Mouse (Mus musculus): ENCODE measurements at regions not wholly inside any gene's neighbourhood (a gene's known extent, or its start where the extent isn't known, plus 50 kb on each side); places are given as distances from the start of the nearest gene placed in this dataset.

DNA sequence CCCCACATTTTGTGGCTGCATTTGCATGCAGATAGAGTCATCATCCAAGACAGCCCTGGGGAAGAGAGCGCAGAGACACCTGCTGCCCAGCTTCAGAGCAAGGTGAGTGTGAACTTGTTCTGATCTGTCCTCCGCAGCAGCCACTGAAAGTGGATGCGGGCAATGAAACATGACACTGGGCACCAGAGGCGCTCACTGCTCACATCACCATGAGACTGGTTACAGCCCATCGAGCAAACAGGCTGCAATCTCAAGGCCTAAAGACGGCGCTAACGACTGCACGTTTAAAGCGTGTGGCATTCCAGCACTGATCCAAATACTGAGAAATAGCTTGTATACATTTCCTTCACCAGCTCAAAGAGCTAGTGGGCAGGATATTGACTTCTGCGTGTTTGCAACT is 65.8 kb downstream of the Barhl2 start:
- DNase-seq = no peak

DNA sequence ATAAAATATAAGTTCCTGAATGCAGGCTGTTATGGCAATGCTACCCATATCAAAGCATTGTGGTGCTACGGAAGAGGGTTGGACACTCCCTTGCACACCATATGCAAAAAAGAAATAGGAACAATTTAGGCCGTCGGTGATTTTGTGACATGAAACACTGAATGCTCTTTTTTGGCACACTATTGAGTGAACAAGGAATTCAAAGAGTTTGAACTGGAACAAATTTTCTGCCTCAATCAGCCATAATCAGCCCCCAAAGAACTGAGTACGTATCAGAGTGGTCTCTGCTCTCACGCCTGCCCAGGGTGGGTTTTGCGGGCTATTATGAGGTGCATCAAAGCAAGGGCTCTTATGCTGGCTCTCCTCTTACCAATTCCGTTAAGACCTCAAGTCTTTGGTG is 71.3 kb downstream of the Barhl2 start:
- DNase-seq = no peak

DNA sequence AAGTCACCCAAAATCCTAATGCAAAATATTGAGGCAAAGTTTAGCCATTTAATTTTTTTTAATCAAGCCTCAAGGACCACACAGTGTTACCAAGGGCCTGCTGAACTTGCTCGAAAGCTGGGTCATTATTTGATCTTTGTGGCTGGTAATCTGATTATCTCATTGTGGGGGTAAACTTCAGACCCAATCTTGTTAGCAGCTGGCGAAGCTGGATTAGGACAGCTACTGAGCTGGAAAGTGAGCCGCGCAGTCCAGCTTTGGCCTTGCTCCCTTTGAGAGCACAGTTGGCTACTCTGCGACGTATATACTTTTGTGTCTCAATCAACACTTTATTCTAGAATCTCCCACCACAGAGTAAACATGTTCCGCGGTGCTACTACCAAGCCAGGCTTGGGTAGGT is 72.1 kb downstream of the Barhl2 start:
- DNase-seq = no peak

DNA sequence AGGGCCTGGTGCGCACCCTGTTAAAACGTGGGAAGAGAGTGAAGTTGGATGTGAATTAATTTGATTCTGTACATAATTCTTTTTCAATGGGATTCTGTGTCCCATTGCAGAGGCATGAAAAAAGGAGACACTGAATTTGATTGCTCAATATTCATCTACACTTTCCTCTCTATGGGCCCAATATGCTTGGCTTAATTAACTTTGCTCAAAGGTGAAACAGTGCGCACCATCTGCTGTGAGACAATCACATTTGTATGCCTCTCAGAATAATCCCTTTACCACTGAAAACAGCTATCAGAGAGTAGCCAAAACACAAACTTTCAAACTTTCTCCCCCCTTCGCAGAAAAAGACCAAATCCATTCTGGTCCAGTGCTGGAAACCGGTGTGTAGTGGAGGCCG is 72.7 kb downstream of the Barhl2 start:
- no peak for DNase-seq

DNA sequence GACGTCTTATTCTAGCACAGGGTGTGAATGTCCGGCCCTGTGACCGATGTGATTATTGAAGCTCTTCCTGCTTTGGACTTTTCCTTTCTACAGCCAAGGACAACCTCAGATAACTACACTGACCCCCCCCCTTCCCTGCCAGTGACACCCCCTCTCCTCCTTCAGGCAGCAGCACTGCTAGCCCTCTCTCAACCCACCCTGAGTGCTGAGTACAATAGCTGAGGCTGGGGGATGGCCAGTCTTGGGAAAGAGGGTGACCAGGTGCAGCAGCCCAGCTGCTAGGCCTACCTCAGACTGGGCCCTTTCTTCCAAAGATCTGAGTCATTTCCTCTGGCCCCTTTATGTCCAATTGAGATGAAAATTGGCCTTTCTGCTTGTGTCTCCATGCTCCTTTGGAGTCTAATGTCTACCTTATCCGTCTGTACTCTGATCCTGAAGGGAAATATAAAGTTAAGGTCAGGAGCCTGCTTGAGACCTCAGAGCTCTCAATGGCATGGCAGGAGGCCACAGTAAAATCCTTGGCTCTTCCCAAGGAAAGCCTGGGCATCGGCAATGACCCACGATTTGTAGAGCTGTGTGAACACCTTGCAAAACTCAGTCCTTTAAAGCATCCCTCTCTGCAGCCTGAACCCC is 73.7 kb downstream of the Barhl2 start:
- no peak for DNase-seq

DNA sequence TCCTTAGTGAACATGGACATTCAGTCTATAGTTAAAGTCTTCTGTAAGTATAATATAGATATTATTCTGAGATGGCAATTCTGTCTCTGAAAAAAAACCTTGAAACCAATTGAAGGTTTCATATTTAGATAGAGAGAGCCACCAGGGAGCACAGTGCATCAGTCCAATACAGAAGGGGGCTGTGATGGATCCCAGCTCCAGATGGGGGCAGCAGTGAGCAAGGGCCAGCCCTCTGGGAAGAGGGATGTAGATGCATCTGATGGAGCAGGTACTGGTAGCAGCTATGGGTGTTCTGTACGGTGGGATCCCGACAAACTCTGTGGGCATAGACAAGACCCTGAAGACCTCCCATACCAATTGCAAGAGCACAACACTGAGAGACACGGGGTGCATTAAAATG is 76.0 kb downstream of the Barhl2 start:
- DNase-seq = no peak

DNA sequence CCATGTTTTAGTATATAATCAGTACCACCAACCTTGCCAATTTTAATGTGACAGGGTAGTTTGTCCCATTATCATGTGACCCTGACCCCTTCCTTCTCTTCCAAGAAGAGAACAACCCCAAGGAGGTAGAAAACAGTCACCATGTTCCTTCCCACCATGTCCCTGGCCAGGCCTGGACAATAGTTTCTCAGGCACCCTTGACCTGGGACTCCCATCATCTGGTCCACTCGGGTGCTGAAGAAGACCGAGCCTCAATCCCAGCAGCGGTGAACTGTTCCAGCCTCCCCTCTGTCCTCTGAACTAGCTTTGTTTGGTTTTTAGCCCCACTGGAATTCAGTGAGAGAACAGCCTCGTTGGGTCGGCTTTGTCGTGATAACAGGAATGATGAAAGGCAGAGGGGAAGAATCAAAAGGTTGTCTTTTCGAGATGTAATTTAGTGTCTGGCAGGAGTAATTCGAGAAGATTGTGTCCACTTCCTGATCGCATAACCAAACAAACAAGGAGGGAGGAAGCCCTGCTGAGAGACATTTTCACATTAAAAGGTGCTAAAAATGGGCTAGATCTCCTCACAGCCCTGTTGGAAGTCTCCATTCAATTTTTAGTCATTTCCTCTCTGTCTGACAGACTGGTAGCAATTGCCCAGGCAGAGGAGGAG is 77.2 kb downstream of the Barhl2 start:
- no peak for DNase-seq

DNA sequence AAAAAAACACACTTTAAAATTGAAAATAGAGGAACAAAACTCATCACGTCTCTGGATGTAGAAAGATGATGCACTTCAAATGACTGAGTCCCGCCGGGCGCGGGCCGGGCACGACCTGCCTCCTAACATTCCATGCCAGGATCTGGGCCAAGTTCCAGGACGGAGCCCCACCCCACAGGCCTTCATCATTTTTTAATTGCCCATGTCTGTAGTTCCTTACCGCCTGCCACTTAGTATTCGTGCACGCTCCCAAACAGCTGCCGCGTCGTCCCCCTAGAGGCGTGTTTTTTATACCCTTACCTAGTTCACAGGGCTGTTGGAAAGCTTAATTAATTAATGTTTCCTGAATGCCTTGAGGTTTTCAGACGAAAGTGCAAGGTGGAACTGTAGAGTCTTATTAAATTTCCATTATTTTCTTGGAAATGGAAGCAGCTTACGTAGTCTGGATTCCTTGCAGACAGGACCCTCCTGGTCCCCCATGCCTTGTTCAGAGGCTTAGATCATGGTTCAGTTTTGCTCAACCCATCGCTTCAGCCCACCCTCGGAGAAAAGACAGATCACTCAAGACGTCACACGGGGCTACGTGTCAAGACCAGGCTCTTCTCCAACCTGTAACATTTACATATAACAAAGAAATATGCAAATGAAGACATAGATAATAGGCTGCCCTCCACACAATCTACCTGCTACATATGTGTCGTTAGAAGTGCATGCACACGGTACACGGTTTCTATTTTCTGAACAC is 81.0 kb downstream of the Barhl2 start:
- DNase-seq = no peak

DNA sequence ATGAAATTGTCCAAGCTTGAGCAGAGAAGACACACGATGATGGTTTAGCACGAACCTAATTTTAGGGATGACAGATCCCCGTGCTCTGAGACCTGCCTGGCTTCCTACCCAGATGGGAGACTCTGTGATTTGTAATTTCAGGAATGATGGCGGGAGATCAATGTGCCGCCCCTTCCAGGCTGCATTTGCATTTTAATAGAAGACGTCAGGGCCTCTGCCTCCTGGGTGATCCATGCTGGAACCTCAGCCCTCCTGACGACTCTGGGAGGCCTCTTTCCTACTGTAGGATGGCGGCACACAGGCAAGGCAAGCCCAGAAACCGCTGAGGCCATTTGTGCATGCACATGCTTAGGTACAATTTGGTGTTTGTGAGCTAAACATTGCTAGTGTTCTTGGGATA is 90.1 kb downstream of the Barhl2 start:
- DNase-seq = no peak

DNA sequence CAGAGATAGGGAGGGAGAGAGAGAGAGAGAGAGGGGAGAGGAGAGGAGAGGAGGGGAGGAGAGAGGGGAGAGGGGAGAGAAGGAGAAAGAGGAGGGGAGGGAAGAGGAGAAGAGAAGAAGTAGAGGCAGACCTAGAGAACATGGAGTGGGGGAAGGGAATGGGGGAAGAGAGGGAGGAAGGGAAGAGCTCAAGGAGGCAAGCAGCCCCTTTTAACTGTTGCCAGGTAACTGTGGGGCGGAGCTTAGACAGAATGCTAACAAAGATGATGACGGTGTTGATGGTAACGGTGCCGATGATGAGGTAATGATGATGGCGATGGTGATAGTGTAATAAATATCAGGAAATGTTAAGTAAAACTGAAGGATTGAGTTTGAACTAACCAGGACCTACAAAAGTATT is 90.7 kb downstream of the Barhl2 start:
- DNase-seq = no peak

DNA sequence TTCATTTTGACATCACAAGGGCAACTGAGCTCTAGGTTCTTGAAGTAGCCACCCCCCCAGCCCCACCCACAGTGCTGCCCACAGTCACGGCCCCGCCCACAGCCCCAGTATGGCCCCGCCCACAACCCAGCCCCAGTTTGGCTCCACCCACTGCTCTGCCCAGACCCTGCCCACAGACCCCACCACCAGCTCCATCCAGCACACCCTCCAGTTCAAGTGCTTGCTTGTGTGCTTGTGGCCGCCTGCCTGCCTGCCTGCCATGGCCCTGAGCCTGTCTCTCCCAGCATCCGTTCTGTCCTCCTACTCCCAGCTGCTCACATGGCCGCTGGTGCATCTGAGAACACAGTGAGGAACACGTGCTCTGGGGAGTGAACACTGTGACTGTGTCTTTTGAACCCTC is 92.0 kb downstream of the Barhl2 start:
- DNase-seq = no peak

DNA sequence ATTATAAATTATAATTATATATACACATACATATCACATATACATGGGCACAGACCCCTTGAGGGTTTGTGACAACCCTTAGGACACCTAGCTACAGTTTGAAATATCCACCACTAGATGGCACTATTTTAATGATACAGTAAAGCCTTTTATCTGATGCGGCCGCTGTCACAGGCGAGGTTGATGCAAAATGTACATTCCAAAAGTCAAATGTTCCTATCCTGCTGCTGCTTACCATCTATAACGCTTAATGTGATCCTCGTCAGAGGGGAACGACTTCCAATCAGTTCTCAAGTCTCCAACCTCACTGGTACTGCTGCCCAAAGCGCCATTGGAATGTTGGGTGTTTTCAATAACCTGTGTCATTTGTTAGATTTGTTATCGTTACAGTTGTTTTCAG is 92.9 kb downstream of the Barhl2 start:
- DNase-seq = no peak

DNA sequence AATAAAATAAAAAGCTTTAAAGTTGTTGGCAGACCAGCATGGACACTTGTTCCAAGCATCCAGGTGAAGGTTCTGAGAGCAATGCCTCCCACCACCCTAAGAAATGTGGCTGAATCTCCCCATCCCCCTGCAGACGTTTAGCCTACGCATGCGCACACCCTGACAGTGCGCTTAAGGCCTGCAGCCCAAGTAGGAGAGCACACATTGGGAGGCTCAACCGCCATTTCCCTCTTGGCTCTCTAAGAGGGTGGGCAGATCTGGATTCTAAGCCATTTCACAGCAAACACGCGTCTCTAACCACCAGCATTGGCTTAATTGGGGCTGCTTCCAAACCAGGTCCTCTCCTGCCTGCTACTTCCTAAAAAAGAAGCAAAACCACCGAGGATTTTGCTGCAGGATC is 106.6 kb downstream of the Barhl2 start:
- DNase-seq = no peak

DNA sequence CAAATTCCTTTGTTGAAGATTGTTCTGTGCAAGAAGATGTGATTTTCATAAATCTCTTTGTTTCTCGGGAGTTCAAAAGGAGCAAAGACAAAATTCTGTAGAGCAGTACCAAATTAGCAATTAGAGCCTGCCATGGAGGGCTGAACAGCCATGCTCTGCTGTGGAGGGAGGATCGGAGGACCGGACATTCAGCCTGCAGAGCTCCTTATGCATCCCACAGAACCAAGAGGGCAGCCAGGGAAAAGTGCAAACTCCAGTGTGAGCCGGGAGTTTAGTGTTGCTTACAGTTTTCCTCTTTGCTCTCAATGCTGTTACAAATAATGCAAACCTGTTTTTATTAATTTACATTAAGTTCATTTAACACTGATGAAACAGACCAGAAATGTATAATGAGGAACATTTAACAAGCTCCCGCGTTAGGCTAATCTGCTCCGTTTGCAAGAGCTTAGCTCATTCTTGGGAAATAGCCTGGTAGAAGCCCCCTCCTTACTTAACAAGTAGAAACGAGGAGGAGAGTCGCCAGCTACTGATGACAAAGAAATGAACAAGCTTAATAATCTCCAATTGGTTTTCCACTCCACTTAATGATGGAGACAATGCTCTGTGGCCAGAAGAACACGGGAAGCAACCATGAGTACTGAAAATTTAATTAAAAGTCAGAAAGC is 108.0 kb downstream of the Barhl2 start:
- no peak for DNase-seq

DNA sequence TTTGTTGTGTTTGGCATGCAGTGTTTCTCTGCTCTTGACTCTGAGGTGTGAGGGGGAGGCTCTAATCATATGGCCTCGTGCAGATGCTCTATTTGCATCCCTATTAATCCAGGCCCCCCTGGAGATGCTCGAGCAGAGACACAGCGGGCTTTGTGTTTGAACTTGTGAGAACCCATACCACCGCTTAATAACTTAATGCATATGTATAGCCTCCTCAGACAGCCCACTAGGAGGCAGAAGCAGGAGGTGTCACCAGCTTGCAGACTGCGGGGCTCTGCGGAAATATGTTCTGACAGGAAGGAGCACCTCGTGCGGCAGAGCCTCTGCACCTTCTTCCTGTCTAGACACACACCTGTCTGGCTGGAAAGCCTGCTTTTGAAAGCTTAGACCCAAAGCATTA is 113.7 kb downstream of the Barhl2 start:
- no peak for DNase-seq

DNA sequence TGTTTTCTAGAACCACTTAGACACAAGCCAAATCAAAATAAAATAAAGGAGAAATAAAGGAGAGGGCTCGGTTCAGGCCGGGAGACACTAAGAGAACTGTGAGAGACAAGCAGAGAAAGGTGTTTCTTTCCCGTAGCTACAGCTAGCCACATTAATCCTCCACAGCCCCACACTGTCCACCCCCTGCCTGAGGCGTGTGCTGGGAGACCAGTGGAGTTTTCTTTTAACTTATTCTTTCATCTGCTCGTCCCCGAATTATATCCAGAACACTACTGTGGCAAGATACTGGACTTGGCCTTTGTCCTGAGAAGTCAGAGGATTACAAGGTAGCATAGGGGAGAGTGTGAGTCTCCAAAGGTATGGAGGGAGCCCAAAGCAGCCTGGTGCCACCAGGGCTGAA is 114.4 kb downstream of the Barhl2 start:
- DNase-seq = no peak

DNA sequence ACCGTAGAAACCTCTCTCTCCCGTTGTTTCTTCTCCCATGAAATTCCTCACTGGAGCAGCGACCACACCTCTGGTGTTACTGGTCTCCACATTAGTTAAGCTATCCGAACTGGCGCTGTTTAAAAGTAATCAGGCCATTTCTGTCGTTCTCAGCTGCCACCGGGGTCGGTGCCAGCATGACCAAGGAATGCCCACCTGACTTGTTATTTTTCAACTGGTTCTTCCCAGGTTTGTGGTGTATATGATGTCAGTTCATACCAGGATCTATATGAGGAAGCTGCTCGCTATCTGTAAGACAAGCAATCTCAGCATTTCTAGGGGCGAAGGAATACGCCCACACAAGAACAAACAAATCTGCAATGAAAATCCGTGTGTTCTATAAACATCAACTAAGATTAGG is 116.6 kb downstream of the Barhl2 start:
- no peak for DNase-seq

DNA sequence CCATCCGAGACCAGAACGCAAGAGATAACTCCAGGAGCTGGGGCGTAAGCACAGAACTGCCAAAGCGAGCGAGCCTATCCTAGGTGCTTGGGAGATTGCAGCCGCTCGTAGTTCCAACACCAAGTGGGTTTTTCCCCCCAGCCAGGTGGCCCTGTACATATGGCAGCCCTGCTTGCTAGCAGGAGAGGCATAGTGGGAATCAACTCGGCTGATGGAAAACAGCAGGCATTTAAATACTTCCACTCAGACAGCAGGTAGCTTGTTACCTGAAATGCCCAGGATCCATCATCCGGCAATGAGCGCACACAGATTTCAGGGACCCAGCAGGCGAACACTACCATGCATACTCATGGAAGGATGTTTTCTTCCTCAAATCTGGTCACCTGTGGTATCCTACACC is 122.3 kb downstream of the Barhl2 start:
- DNase-seq = no peak

DNA sequence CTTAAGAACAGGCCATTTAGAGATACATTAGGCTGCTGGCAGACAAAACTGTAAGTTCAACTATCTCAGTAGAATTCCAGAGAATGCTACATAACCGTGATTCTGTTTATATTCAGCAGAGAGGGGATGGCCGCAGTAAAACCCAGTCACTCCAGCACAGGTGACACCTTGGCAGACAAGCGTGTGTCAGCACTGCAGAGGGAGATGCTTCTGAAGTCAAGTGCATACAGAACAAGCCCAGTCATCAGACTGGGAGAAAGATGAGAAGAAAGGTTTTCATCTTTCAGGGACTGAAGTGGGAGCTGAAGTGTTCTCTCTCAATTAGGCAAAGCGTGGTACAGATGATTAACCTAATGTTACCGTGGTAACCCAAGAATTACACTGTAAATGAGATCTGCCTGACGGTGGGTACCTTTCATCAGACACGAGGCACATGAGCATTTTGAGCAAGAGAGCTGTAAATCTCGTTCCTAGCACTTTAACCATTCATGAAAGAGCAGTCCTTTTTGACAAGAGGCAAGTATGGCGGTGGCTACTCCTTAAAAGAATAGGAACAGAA is 130.3 kb downstream of the Barhl2 start:
- no peak for DNase-seq

DNA sequence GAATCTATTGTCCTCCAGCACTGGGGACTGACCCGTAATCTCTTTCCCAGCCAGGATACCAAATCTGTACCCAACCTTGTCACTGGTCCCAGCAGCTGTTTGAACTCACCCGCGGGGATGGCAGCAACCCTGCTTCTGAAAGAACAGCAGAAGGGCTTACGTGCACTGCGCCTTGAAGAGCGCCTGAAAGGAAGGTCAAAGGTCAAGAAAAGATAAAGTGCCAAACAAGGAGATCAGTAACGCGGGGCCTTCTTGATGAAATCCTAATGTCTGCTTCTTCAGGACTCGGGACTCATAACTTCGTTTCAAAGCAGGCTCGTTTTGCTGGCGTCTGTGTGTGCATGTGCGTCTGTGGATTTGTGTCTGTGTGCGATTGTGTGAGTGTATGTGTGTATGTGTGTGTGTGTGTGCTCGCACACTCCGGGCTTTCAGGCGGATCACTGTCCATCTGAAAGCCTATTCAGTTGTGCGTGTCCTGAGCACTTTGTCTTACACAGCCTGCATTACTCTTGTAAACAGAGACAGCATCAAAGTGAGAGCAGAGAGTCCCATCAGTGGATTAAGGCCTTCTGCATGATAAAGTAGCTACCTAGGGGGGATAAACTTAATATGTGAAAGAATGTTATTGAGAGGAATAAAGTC is 135.3 kb downstream of the Barhl2 start:
- DNase-seq = no peak

DNA sequence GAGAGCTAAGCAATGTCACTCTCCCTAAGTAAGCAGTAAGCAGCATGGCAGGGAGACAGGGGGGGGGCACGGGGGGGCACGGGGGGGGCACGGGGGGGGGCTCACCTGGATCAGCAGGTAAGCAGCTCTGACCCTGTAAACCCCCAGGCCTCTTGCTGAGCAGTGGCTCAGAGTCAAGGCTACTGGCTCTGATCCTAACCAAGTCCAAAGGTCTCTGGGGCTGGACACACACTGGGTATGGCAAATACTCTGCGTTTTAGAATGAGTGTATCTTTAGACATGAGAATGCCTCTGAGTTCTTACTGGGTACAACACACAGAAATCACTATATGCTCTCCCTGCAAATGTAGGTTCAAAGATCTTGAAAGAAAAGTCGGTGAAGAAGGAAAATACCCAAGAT is 136.5 kb downstream of the Barhl2 start:
- DNase-seq = peak; percentile 44

DNA sequence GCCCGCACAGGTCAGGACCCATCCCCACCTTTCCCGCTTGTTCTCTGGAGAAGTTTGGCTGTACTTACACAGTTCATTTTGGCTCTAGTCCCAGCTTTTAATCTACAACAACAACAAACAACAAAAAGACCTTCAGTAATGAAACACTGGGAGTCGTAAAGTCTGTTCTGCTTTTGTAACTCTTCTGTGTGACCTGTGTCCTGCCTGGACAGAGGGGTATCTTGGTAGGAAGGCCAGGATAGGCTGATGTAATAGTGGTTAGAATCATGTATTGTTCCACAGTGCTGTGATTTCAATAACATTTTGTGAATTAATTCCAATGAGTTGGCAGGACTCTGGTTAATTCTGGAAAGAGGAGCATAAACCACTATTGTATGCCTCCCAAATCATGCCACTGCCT is 136.9 kb downstream of the Barhl2 start:
- DNase-seq = no peak

DNA sequence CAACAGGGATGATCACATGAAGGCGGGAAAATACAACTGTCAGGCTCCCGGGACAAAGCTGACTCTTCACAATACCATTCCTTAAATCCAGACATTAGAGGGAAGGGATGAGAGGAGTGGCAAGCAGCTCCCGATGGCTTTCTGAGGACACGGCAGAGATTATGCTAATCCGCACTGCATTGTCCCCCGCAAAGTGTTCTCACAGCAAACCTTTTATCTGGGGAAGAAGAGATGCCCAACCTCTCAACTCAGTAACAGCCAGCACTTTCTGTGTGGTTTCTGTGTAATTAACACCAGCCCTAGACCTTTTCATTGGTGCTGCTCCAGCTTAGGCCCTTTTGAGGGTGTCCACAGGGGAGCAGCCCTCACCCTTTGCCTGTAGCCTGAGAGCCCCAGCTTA is 137.9 kb downstream of the Barhl2 start:
- DNase-seq = no peak
